Comparison of ENCODE assay signal across 19 mouse cellular contexts in genomic region chr2:142596176-142597170, GRCm38 (mm10).
A peak's percentile ranks its signal among the peaks of the same experiment; 100 is the strongest.
DNase-seq lines count a peak whose midpoint lies in the region; ATAC-seq lines count a peak whose summit lies in the region.
"Had no signal": no experiment of that assay in that cellular context is flagged by ENCODE, and none has a peak within 500 bp of the region (broad histone marks: within the 10 kb centered on the region; RNA-seq: fewer than 3 reads in every experiment).

No protein-coding gene starts in this region.

- H3K4me3 ChIP-seq in heart, embryonic 16.5 days (ENCODE audit: low read length) = no peak overlapping the region
- H3K4me3 ChIP-seq in neural tube, embryonic 12.5 days = no peak overlapping the region
- H3K4me3 ChIP-seq: embryonic facial prominence, embryonic 15.5 days; heart, adult 2 months; heart, embryonic 15.5 days had no signal

- H3K27me3 ChIP-seq in heart, embryonic 16.5 days (ENCODE audit: control insufficient read depth, insufficient read depth, low read length) = no peaks in the 10 kb centered on the region
- no peaks in the 10 kb centered on the region for H3K27me3 ChIP-seq in neural tube, embryonic 12.5 days (replicated peaks)
- H3K27me3 ChIP-seq: embryonic facial prominence, embryonic 15.5 days; heart, embryonic 15.5 days had no signal

- ATAC-seq in heart, embryonic 16.5 days (replicated peaks; ENCODE audit: extremely low read depth, insufficient read depth, low FRiP score) = 0 out of 2 replicates have a peak, but pooled peaks have one; percentile 32
- ATAC-seq in neural tube, embryonic 12.5 days (ENCODE audit: low FRiP score, low read depth) = 0 out of 2 replicates have a peak, but pooled peaks have one; percentile 15
- ATAC-seq in monocyte, adult 5-6 weeks (replicated peaks; ENCODE audit: insufficient number of reproducible peaks, low FRiP score, low TSS enrichment, poor library complexity, severe bottlenecking) = no peak
- ATAC-seq: intestine, embryonic 16.5 days had no signal

- intact Hi-C loops in heart, postnatal 36 days (cut with DNase I) = no loop called here

- WGBS in heart, embryonic 16.5 days = 52% methylated on average over 17 of the region's 17 CpGs
- WGBS in neural tube, embryonic 12.5 days = 73% methylated on average over 17 of the region's 17 CpGs

- no peak overlapping the region for H3K4me2 ChIP-seq in heart, embryonic 16.5 days (ENCODE audit: low read depth, low read length)
- H3K4me2 ChIP-seq in neural tube, embryonic 12.5 days (replicated peaks) = no peak overlapping the region
- H3K4me2 ChIP-seq: embryonic facial prominence, embryonic 15.5 days; heart, embryonic 15.5 days; liver, embryonic 11.5 days had no signal

- no peaks in the 10 kb centered on the region for H3K36me3 ChIP-seq in heart, embryonic 16.5 days (ENCODE audit: control insufficient read depth, insufficient read depth)
- H3K36me3 ChIP-seq in neural tube, embryonic 12.5 days = no peaks in the 10 kb centered on the region
- H3K36me3 ChIP-seq: embryonic facial prominence, embryonic 15.5 days; heart, embryonic 15.5 days had no signal

- peak; percentile 72 to 78 for DNase-seq in cerebellum, postnatal 10 days
- DNase-seq in cerebellum, adult 8-10 months = no peak
- DNase-seq in heart, postnatal 36 days = no peak
- no peak for DNase-seq in neural tube, embryonic 10.5 days (ENCODE audit: extremely low spot score, low spot score)
- DNase-seq in adrenal gland, adult 8-10 months = no peak
- DNase-seq: embryo, embryonic 11 days; heart, adult 2 months; layer of hippocampus, postnatal 36 days; lung, adult 2 months; lung, postnatal 36 days; right cerebral cortex, postnatal 14 days; thymus, postnatal 36 days had no signal

- H3K4me1 ChIP-seq in heart, embryonic 16.5 days (ENCODE audit: control insufficient read depth, insufficient read depth, low read length) = peaks cover 7% of the 10 kb centered on the region
- no peaks in the 10 kb centered on the region; the same call in 1 of the 2 replicates for H3K4me1 ChIP-seq in neural tube, embryonic 12.5 days
- H3K4me1 ChIP-seq: embryonic facial prominence, embryonic 15.5 days; heart, embryonic 15.5 days had no signal

- H3K9ac ChIP-seq in heart, embryonic 16.5 days (ENCODE audit: low read length) = no peak overlapping the region
- H3K9ac ChIP-seq in neural tube, embryonic 12.5 days = no peak overlapping the region
- H3K9ac ChIP-seq: embryonic facial prominence, embryonic 15.5 days; heart, embryonic 15.5 days had no signal

- H3K9me3 ChIP-seq in heart, embryonic 16.5 days (replicated peaks; ENCODE audit: control insufficient read depth, low read length) = peaks cover 5% of the 10 kb centered on the region
- H3K9me3 ChIP-seq in neural tube, embryonic 12.5 days = no peaks in the 10 kb centered on the region
- H3K9me3 ChIP-seq: embryonic facial prominence, embryonic 15.5 days; heart, embryonic 15.5 days had no signal

- no peak overlapping the region for H3K27ac ChIP-seq in heart, embryonic 16.5 days (ENCODE audit: low read length)
- H3K27ac ChIP-seq in neural tube, embryonic 12.5 days = no peak overlapping the region
- H3K27ac ChIP-seq: embryonic facial prominence, embryonic 15.5 days; heart, adult 2 months; heart, embryonic 15.5 days had no signal

Comparison
In these comparisons a context has a peak if more than half of its experiments do, and no peak if none do; other contexts are left out.
1. DNase-seq: peak in cerebellum, postnatal 10 days (2 of 2); none in cerebellum, adult 8-10 months (single experiment), heart, postnatal 36 days (0 of 2), neural tube, embryonic 10.5 days (single experiment) and adrenal gland, adult 8-10 months (single experiment).